Mouse (Mus musculus) common myeloid progenitor, adult 5-6 weeks (primary cell): ENCODE measurements at regions not wholly inside any gene's neighbourhood (a gene's known extent, or its start where the extent isn't known, plus 50 kb on each side); places are given as distances from the start of the nearest gene placed in this dataset.

Experiments
- ATAC-seq: replicated peaks from 2 replicates; pipeline ENCODE4 v1.8.0; 2016; ENCODE audit warnings: low read depth, mild to moderate bottlenecking, moderate TSS enrichment, inconsistent platforms; ENCODE audit not compliant: poor library complexity, severe bottlenecking

- 0 out of 2 replicates have a peak, but pooled peaks have one; percentile 39 for ATAC-seq
These were observed 412.2 kb upstream of the Gm10488 start for GRCm38 (mm10) chrX:29563871-29564380.
